Mouse (Mus musculus) neural tube, embryonic 11.5 days (tissue): ENCODE results near the gene Ttn. TPM values are rescaled to one million over a fixed set of nuclear protein-coding genes. Genes with fewer than 3 reads are reported as not detected.

Experiments used
- ATAC-seq: fragments of 200-750 bp; cut with Nextera tagmentation; 2 replicates; pipeline ENCODE4 v1.8.0; 2017; ENCODE audit warnings: moderate number of reproducible peaks, mild to moderate bottlenecking, moderate TSS enrichment, moderate library complexity; ENCODE audit not compliant: insufficient read depth, low FRiP score, low TSS enrichment
- DNase-seq: peaks from one replicate; pipeline ENCODE4 v3.0.0-alpha.2; 2015; ENCODE audit warnings: low spot score
- H3K27ac ChIP-seq: fragments of 300-500 bp; sonication (generic); 2 replicates; pipeline ENCODE4 v1.5.1; 2014; ENCODE audit warnings: low read depth, mild to moderate bottlenecking, low read length
- H3K27me3 ChIP-seq: fragments of 300-500 bp; sonication (generic); 2 replicates; pipeline ENCODE4 v1.6.1; 2014; ENCODE audit warnings: mild to moderate bottlenecking, low read length, mixed read lengths; ENCODE audit not compliant: control insufficient read depth, insufficient read depth
- H3K36me3 ChIP-seq: fragments of 300-500 bp; sonication (generic); 2 replicates; pipeline ENCODE4 v1.6.1; 2014; ENCODE audit warnings: mild to moderate bottlenecking, low read length, moderate library complexity, mixed read lengths; ENCODE audit not compliant: control insufficient read depth, insufficient read depth
- H3K4me1 ChIP-seq: fragments of 300-500 bp; sonication (generic); 2 replicates; pipeline ENCODE4 v1.6.1; 2014; ENCODE audit warnings: low read length, mixed read lengths; ENCODE audit not compliant: control insufficient read depth, insufficient read depth
- H3K4me2 ChIP-seq: fragments of 300-500 bp; sonication (generic); 2 replicates; pipeline ENCODE4 v1.6.1; 2014; ENCODE audit warnings: low read depth, mild to moderate bottlenecking, moderate library complexity
- H3K4me3 ChIP-seq: fragments of 300-500 bp; sonication (generic); 2 replicates; pipeline ENCODE4 v1.5.1; 2014; ENCODE audit warnings: low read depth, low read length
- H3K9ac ChIP-seq: fragments of 300-500 bp; sonication (generic); 2 replicates; pipeline ENCODE4 v1.6.1; 2014; ENCODE audit warnings: mild to moderate bottlenecking, low read length
- H3K9me3 ChIP-seq: fragments of 300-500 bp; sonication (generic); 2 replicates; pipeline ENCODE4 v1.6.1; 2016; ENCODE audit warnings: low read length; ENCODE audit not compliant: control insufficient read depth
- WGBS: fragments of 180-500 bp; shearing (Covaris S2); extraction: QIAGEN DNeasy Blood & Tissue Kit; methylation state at CpG from one replicate; pipeline ENCODE4 v1.1.7; 2014; 5-methylcytosine and 5-hydroxymethylcytosine counted together
- polyA plus RNA-seq: library from polyadenylated mRNA; unstranded; fragments of >200 nt; fragmentation: Nextera tagmentation; extraction: Ambion mirVana; gene quantifications from 2 replicates; pipeline ENCODE4 v1.2.1, GENCODE M21; 2014

The Ttn gene
- polyA plus RNA-seq, 1 experiment from 2014 or later: 14.6 TPM

GRCm38 (mm10) chr2:76861327-76861726 lies 121.0 kb downstream of the Ttn start:
- no peak for DNase-seq

GRCm38 (mm10) chr2:76850066-76850465 lies 132.3 kb downstream of the Ttn start:
- H3K27me3 ChIP-seq: no peaks in the 10 kb centered on the region
- no peak overlapping the region for H3K4me3 ChIP-seq
- no peak for DNase-seq
- H3K27ac ChIP-seq: no peak overlapping the region
- 86% methylated on average over 4 of the region's 4 CpGs for WGBS
- H3K4me2 ChIP-seq: no peak overlapping the region
- no peaks in the 10 kb centered on the region for H3K36me3 ChIP-seq
- no peak overlapping the region for H3K9ac ChIP-seq
- H3K4me1 ChIP-seq: no peaks in the 10 kb centered on the region
- no peak for ATAC-seq
- no peaks in the 10 kb centered on the region for H3K9me3 ChIP-seq

More at GRCm38 (mm10) chr2:76861327-76861726, 121.0 kb downstream of the Ttn start:
- H3K9ac ChIP-seq: no peak overlapping the region
- no peak for ATAC-seq
- no peaks in the 10 kb centered on the region for H3K27me3 ChIP-seq
- H3K27ac ChIP-seq: no peak overlapping the region
- H3K4me3 ChIP-seq: no peak overlapping the region
- no peaks in the 10 kb centered on the region for H3K36me3 ChIP-seq
- H3K4me2 ChIP-seq: no peak overlapping the region
- H3K4me1 ChIP-seq: no peaks in the 10 kb centered on the region
- H3K9me3 ChIP-seq: no peaks in the 10 kb centered on the region

- ATAC-seq (no peak), DNase-seq (no peak)
- Histone ChIP-seq H3K9ac (no peak overlapping the region), H3K27ac (no peak overlapping the region), H3K36me3 (no peaks in the 10 kb centered on the region), H3K9me3 (no peaks in the 10 kb centered on the region), H3K27me3 (no peaks in the 10 kb centered on the region), H3K4me3 (no peak overlapping the region), H3K4me2 (no peak overlapping the region), H3K4me1 (no peaks in the 10 kb centered on the region)
- WGBS: 77% methylated on average over 1 of the region's 1 CpGs
Observed at GRCm38 (mm10) chr2:76843162-76843561, 139.2 kb downstream of the Ttn start.

- Histone ChIP-seq H3K9me3 (no peaks in the 10 kb centered on the region), H3K36me3 (no peaks in the 10 kb centered on the region), H3K9ac (no peak overlapping the region), H3K4me1 (no peaks in the 10 kb centered on the region), H3K4me2 (no peak overlapping the region), H3K27ac (no peak overlapping the region), H3K4me3 (no peak overlapping the region), H3K27me3 (no peaks in the 10 kb centered on the region)
- DNase-seq (no peak), ATAC-seq (no peak)
Observed at GRCm38 (mm10) chr2:76820472-76820871, 161.9 kb downstream of the Ttn start.

- no peaks in the 10 kb centered on the region for H3K9me3 ChIP-seq
- H3K27ac ChIP-seq: no peak overlapping the region
- no peaks in the 10 kb centered on the region for H3K4me1 ChIP-seq
- H3K4me2 ChIP-seq: no peak overlapping the region
- H3K27me3 ChIP-seq: no peaks in the 10 kb centered on the region
- H3K9ac ChIP-seq: no peak overlapping the region
- WGBS: 24% methylated on average over 2 of the region's 2 CpGs
- DNase-seq: no peak
- no peak overlapping the region for H3K4me3 ChIP-seq
- ATAC-seq: 0 out of 2 replicates have a peak, but pooled peaks have one; percentile 31
- H3K36me3 ChIP-seq: no peaks in the 10 kb centered on the region
Observed at GRCm38 (mm10) chr2:76817796-76818195, 164.6 kb downstream of the Ttn start.

GRCm38 (mm10) chr2:76814048-76814817 lies 168.1 kb downstream of the Ttn start:
- H3K9ac ChIP-seq: no peak overlapping the region
- 86% methylated on average over 20 of the region's 20 CpGs for WGBS
- no peaks in the 10 kb centered on the region for H3K4me1 ChIP-seq
- DNase-seq (no peak), ATAC-seq (no peak)
- H3K9me3 ChIP-seq: no peaks in the 10 kb centered on the region
- H3K4me2 ChIP-seq: no peak overlapping the region
- no peaks in the 10 kb centered on the region for H3K36me3 ChIP-seq
- H3K27me3 ChIP-seq: no peaks in the 10 kb centered on the region
- H3K4me3 ChIP-seq: no peak overlapping the region
- no peak overlapping the region for H3K27ac ChIP-seq

- WGBS: 97% methylated on average over 17 of the region's 17 CpGs
- DNase-seq: no peak
- no peak overlapping the region for H3K4me2 ChIP-seq
Observed at GRCm38 (mm10) chr2:76811160-76811559, 171.2 kb downstream of the Ttn start.

GRCm38 (mm10) chr2:76808334-76808733 lies 174.0 kb downstream of the Ttn start:
- WGBS: 93% methylated on average over 10 of the region's 10 CpGs
- DNase-seq (no peak), ATAC-seq (no peak)
- Histone ChIP-seq H3K4me1 (no peaks in the 10 kb centered on the region), H3K9me3 (no peaks in the 10 kb centered on the region), H3K27me3 (no peaks in the 10 kb centered on the region), H3K9ac (no peak overlapping the region), H3K27ac (no peak overlapping the region), H3K4me3 (no peak overlapping the region), H3K36me3 (no peaks in the 10 kb centered on the region), H3K4me2 (no peak overlapping the region)

More at GRCm38 (mm10) chr2:76811160-76811559, 171.2 kb downstream of the Ttn start:
- Histone ChIP-seq H3K4me1 (no peaks in the 10 kb centered on the region), H3K36me3 (no peaks in the 10 kb centered on the region), H3K9ac (no peak overlapping the region), H3K9me3 (no peaks in the 10 kb centered on the region), H3K27ac (no peak overlapping the region), H3K4me3 (no peak overlapping the region), H3K27me3 (no peaks in the 10 kb centered on the region)
- no peak for ATAC-seq

- 89% methylated on average over 7 of the region's 7 CpGs for WGBS
- DNase-seq: no peak
- Histone ChIP-seq H3K36me3 (no peaks in the 10 kb centered on the region), H3K27ac (no peak overlapping the region), H3K4me1 (no peaks in the 10 kb centered on the region), H3K4me2 (no peak overlapping the region), H3K9me3 (no peaks in the 10 kb centered on the region), H3K4me3 (no peak overlapping the region), H3K9ac (no peak overlapping the region), H3K27me3 (no peaks in the 10 kb centered on the region)
- ATAC-seq: no peak
Observed at GRCm38 (mm10) chr2:76807284-76807683, 175.1 kb downstream of the Ttn start.
